Mouse (Mus musculus) Muller cell, postnatal 12 days (primary cell): ENCODE data around the gene Slc15a1.

Experiments
- DNase-seq: peaks from one replicate; pipeline ENCODE4 v3.0.0-alpha.2; 2015; ENCODE audit errors: inconsistent ontology term

Gene Slc15a1

GRCm38 (mm10) chr14:121493712-121494111 is 11.3 kb downstream of the Slc15a1 start:
- DNase-seq, result no peak

GRCm38 (mm10) chr14:121492328-121492727 is 12.7 kb downstream of the Slc15a1 start:
- DNase-seq, result no peak

GRCm38 (mm10) chr14:121485722-121486121 is 19.3 kb downstream of the Slc15a1 start:
- no peak for DNase-seq

- DNase-seq, result no peak
These were observed 20.6 kb downstream of the Slc15a1 start for GRCm38 (mm10) chr14:121484436-121484835.

- no peak for DNase-seq
These were observed 22.9 kb downstream of the Slc15a1 start for GRCm38 (mm10) chr14:121482181-121482580.

- DNase-seq, result no peak
These were observed 23.5 kb downstream of the Slc15a1 start for GRCm38 (mm10) chr14:121481591-121481990.

- no peak for DNase-seq
These were observed 26.0 kb downstream of the Slc15a1 start for GRCm38 (mm10) chr14:121479096-121479495.

- DNase-seq, result no peak
These were observed 26.9 kb downstream of the Slc15a1 start for GRCm38 (mm10) chr14:121477925-121478693.

- DNase-seq, result no peak
These were observed 31.2 kb downstream of the Slc15a1 start for GRCm38 (mm10) chr14:121473869-121474268.

GRCm38 (mm10) chr14:121471545-121472121 is 33.4 kb downstream of the Slc15a1 start:
- DNase-seq, result no peak

- no peak for DNase-seq
These were observed 35.5 kb downstream of the Slc15a1 start for GRCm38 (mm10) chr14:121469601-121470000.

GRCm38 (mm10) chr14:121467646-121468045 is 37.4 kb downstream of the Slc15a1 start:
- no peak for DNase-seq

GRCm38 (mm10) chr14:121466501-121466900 is 38.6 kb downstream of the Slc15a1 start:
- peak; percentile 71 for DNase-seq

- no peak for DNase-seq
These were observed 40.7 kb downstream of the Slc15a1 start for GRCm38 (mm10) chr14:121464318-121464717.

GRCm38 (mm10) chr14:121462756-121463155 is 42.3 kb downstream of the Slc15a1 start:
- no peak for DNase-seq

GRCm38 (mm10) chr14:121460966-121461365 is 44.1 kb downstream of the Slc15a1 start:
- no peak for DNase-seq

GRCm38 (mm10) chr14:121458521-121458920 is 46.5 kb downstream of the Slc15a1 start:
- DNase-seq, result no peak

GRCm38 (mm10) chr14:121457536-121457935 is 47.5 kb downstream of the Slc15a1 start:
- no peak for DNase-seq

- no peak for DNase-seq
These were observed 48.4 kb downstream of the Slc15a1 start for GRCm38 (mm10) chr14:121456416-121457285.

- DNase-seq, result no peak
These were observed 49.1 kb downstream of the Slc15a1 start for GRCm38 (mm10) chr14:121455976-121456375.

- DNase-seq, result peak; percentile 43
These were observed 49.5 kb downstream of the Slc15a1 start for GRCm38 (mm10) chr14:121455527-121455926.

- no peak for DNase-seq
These were observed 51.9 kb downstream of the Slc15a1 start for GRCm38 (mm10) chr14:121453130-121453529.
